Mouse (Mus musculus) forebrain, embryonic 11.5 days (tissue): ENCODE results near the gene Coro2a. TPM values are rescaled to one million over a fixed set of nuclear protein-coding genes. Genes with fewer than 3 reads are reported as not detected.

Source experiments
- ATAC-seq: fragments of 200-750 bp; cut with Nextera tagmentation; replicated peaks from 2 replicates; pipeline ENCODE4 v1.8.0; 2017; ENCODE audit warnings: moderate TSS enrichment; ENCODE audit not compliant: low FRiP score
- DNase-seq: peaks from one replicate; pipeline ENCODE4 v3.0.0-alpha.2; 2017; ENCODE audit warnings: low spot score
- H3K27ac ChIP-seq: fragments of 300-500 bp; sonication (generic); 2 replicates; pipeline ENCODE4 v1.5.1; 2014; ENCODE audit warnings: low read depth, low read length
- H3K27me3 ChIP-seq: fragments of 300-500 bp; sonication (generic); 2 replicates; pipeline ENCODE4 v1.6.1; 2014; ENCODE audit warnings: mild to moderate bottlenecking, low read length, mixed read lengths; ENCODE audit not compliant: control insufficient read depth, insufficient read depth
- H3K36me3 ChIP-seq: fragments of 300-500 bp; sonication (generic); 2 replicates; pipeline ENCODE4 v1.6.1; 2014; ENCODE audit warnings: mild to moderate bottlenecking, low read length, moderate library complexity, mixed read lengths; ENCODE audit not compliant: control insufficient read depth, insufficient read depth
- H3K4me1 ChIP-seq: fragments of 300-500 bp; sonication (generic); replicated peaks from 2 replicates; pipeline ENCODE4 v1.6.1; 2014; ENCODE audit warnings: low read length, mixed read lengths; ENCODE audit not compliant: control insufficient read depth, insufficient read depth
- H3K4me2 ChIP-seq: fragments of 300-500 bp; sonication (generic); 2 replicates; pipeline ENCODE4 v1.6.1; 2014; ENCODE audit warnings: low read depth, mild to moderate bottlenecking, low read length, moderate library complexity, mixed read lengths; ENCODE audit not compliant: severe bottlenecking
- H3K4me3 ChIP-seq: fragments of 300-500 bp; sonication (generic); 2 replicates; pipeline ENCODE4 v1.5.1; 2014; ENCODE audit warnings: low read depth, low read length
- H3K9ac ChIP-seq: fragments of 300-500 bp; sonication (generic); 2 replicates; pipeline ENCODE4 v1.6.1; 2014; ENCODE audit warnings: low read length
- H3K9me3 ChIP-seq: fragments of 300-500 bp; sonication (generic); 2 replicates; pipeline ENCODE4 v1.6.1; 2016; ENCODE audit warnings: low read length, mixed read lengths; ENCODE audit not compliant: control insufficient read depth
- WGBS: fragments of 180-500 bp; shearing (Covaris S2); extraction: QIAGEN DNeasy Blood & Tissue Kit; methylation state at CpG from one replicate; pipeline ENCODE4 v1.1.7; 2014; 5-methylcytosine and 5-hydroxymethylcytosine counted together
- polyA plus RNA-seq: library from polyadenylated mRNA; unstranded; fragments of >200 nt; fragmentation: Nextera tagmentation; extraction: Ambion mirVana; gene quantifications from 2 replicates; pipeline ENCODE4 v1.2.1, GENCODE M21; 2014

The Coro2a gene
- polyA plus RNA-seq, 1 experiment from 2014 or later = 2.8 TPM

DNA sequence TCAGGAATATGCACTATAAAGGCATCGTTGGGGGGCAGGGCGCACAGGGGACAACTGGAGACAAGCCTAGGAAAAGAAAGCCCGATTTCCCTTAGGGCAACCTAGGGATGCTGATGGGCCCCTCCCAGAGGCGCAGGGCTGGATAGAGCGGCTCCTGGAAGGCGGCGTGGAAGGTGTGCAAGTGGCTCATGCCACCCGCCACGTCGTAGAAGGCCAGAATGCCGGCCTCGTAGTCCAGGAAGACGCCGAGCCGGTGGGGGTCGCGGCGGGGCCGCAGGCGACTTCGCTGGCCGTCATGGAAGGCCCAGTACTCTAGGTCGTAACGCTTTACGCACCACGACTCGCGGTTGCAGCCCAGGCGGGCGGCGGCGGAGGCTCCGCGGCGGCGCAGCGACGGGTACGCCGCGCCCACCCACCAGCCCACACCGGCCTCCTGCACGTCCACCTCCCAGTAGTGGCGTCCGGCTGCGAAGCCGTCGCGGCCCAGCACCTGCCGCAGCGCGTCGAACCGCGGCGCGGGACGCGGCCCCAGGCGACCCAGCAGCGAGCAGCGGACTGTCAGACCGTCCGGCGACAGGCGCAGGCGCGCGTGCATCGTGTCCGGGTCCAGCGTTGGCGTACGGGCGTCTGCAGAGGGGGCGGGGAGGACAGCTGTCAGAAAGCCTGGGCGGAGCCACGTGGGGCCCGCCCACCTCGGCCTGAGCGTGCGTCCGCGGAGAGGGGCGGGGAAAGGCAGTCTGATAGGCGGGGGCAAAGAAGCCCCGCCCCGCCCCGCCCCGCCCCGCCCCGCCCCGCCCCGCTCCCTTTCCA is 95.0 kb downstream of the Coro2a start:
- H3K27me3 ChIP-seq = peaks cover 9% of the 10 kb centered on the region
- ATAC-seq (peak; percentile 96), DNase-seq (peak; percentile 98)
- under 1% methylated on average over 91 of the region's 94 CpGs for WGBS
- H3K27ac ChIP-seq = no peak overlapping the region
- H3K9me3 ChIP-seq = no peaks in the 10 kb centered on the region
- peak overlapping the region; percentile 83 for H3K4me2 ChIP-seq
- H3K9ac ChIP-seq = peak overlapping the region; percentile 55
- H3K4me1 ChIP-seq = peaks cover 6% of the 10 kb centered on the region
- H3K4me3 ChIP-seq = peak overlapping the region; percentile 53
- H3K36me3 ChIP-seq = no peaks in the 10 kb centered on the region; the same call in 1 of the 2 replicates

DNA sequence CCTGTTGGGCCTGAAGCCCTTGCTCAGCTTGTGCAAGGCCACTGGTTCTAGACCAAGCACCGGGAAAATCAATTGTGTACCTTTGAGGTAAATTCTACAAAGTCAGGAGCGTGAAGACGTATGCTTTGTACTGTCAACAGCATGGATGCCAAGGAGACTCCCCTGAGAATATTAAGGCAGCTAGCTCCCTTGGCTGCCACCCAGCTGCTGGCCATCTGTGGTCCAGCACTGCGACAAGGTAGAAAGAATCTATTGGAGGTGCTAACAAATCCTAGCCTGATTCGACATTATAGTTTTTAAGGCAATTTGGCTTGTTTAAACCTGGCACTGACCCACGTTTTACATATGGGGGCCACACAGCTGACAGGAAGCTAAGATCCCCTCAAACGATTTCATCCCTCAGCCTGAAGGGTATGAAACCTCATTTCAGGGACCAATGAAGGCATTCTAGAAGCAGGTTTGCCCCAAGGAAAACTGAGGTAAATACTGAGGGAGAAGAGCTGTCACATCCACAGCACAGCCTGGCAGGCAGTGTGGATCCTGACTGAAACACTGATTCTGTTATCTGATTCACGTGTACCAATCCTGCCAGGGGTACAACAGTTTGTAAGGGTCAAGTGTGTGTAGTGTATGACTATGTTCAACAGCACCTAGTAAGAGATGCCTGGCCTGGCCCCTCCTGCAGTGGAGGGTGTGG is 96.5 kb downstream of the Coro2a start:
- H3K27ac ChIP-seq = no peak overlapping the region
- H3K27me3 ChIP-seq = peaks cover 9% of the 10 kb centered on the region
- H3K9ac ChIP-seq = no peak overlapping the region
- WGBS = 84% methylated on average over 8 of the region's 8 CpGs
- no peak overlapping the region for H3K4me3 ChIP-seq
- no peaks in the 10 kb centered on the region; the same call in 1 of the 2 replicates for H3K36me3 ChIP-seq
- H3K4me2 ChIP-seq = no peak overlapping the region
- ATAC-seq (no peak), DNase-seq (no peak)
- no peaks in the 10 kb centered on the region for H3K9me3 ChIP-seq
- H3K4me1 ChIP-seq = peaks cover 6% of the 10 kb centered on the region

- no peak overlapping the region for H3K27ac ChIP-seq
- WGBS = 90% methylated on average over 3 of the region's 3 CpGs
- H3K4me3 ChIP-seq = no peak overlapping the region
- peaks cover 6% of the 10 kb centered on the region for H3K4me1 ChIP-seq
- no peaks in the 10 kb centered on the region for H3K9me3 ChIP-seq
- ATAC-seq = no peak
- DNase-seq = no peak
- peaks cover 9% of the 10 kb centered on the region for H3K27me3 ChIP-seq
- no peak overlapping the region for H3K4me2 ChIP-seq
- no peaks in the 10 kb centered on the region; the same call in 1 of the 2 replicates for H3K36me3 ChIP-seq
- no peak overlapping the region for H3K9ac ChIP-seq
These were observed 98.1 kb downstream of the Coro2a start for GRCm38 (mm10) chr4:46503881-46504280.

DNA sequence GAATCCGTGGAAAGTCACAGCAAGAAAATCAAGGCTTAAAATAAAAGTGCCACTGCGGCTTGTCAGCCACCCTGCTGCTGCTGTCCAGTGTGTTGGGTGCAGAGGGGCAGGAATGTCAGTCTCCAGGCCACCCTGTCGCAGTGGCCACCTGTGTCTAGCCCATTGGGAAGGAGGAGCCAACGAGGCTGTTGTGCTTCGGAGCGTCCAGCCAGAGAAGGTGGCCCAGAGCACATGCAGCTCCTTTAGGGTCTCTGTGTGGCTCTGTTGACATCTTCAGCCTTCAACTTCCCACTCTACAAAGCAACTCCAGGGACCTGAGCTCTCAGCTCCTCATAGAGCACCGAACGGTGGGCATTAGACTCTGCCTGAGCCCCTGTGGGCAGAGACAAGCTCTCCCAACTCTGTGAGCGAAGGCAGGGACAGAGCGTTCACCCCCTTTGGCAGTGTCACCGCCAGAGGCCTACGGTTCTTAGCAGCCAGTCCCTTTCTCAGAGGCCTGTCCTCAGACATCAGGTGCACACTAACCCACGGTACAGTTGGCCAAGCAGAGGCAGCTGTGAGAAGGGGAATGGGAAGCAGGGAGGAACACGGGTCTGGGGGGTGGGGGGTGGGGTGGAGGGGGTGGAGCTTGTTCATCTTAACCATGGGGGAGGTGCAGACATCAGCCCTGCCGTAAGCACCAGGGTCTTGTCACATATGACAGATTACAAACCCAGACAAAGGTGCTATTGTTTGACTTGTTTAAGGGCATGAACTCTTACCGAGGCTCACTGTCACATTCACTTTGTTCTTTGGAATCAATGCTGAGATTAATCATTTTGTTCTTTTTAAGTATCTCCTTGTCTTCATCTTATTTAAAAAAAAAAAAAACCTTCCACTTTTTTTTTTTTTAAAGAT is 99.1 kb downstream of the Coro2a start:
- Histone ChIP-seq H3K4me3 (no peak overlapping the region), H3K9me3 (no peaks in the 10 kb centered on the region), H3K9ac (no peak overlapping the region), H3K27me3 (peaks cover 9% of the 10 kb centered on the region), H3K27ac (no peak overlapping the region), H3K4me2 (no peak overlapping the region), H3K36me3 (no peaks in the 10 kb centered on the region; the same call in 1 of the 2 replicates), H3K4me1 (peaks cover 6% of the 10 kb centered on the region)
- no peak for DNase-seq
- ATAC-seq = no peak
- 73% methylated on average over 16 of the region's 16 CpGs for WGBS

DNA sequence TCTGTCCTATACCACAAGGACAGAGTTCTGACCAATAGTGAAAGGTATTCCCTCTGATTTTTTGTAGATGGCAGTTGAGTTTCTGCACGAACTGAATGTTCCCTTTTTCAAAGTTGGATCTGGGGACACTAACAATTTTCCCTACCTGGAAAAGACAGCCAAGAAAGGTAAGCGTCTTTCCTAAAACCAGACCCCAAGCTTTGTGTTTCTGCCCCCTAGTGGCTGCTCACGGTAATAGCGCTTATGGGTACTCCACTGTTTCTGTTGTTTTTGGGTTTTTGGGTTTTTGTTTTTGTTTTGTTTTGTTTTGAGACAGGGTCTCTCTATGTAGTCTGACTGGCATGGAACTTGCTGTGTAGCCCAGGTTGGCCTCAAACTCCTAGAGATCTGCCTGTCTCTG is 103.0 kb downstream of the Coro2a start:
- no peak for ATAC-seq
- no peaks in the 10 kb centered on the region for H3K27me3 ChIP-seq
- no peaks in the 10 kb centered on the region for H3K4me1 ChIP-seq
- H3K4me3 ChIP-seq = no peak overlapping the region
- no peak overlapping the region for H3K9ac ChIP-seq
- H3K27ac ChIP-seq = no peak overlapping the region
- H3K4me2 ChIP-seq = no peak overlapping the region; the same call in 1 of the 2 replicates
- no peaks in the 10 kb centered on the region; the same call in 1 of the 2 replicates for H3K36me3 ChIP-seq
- DNase-seq = no peak
- no peaks in the 10 kb centered on the region for H3K9me3 ChIP-seq
- 11% methylated on average over 4 of the region's 4 CpGs for WGBS

- H3K27ac ChIP-seq = no peak overlapping the region
These were observed 103.5 kb downstream of the Coro2a start for GRCm38 (mm10) chr4:46498511-46498910.

DNA sequence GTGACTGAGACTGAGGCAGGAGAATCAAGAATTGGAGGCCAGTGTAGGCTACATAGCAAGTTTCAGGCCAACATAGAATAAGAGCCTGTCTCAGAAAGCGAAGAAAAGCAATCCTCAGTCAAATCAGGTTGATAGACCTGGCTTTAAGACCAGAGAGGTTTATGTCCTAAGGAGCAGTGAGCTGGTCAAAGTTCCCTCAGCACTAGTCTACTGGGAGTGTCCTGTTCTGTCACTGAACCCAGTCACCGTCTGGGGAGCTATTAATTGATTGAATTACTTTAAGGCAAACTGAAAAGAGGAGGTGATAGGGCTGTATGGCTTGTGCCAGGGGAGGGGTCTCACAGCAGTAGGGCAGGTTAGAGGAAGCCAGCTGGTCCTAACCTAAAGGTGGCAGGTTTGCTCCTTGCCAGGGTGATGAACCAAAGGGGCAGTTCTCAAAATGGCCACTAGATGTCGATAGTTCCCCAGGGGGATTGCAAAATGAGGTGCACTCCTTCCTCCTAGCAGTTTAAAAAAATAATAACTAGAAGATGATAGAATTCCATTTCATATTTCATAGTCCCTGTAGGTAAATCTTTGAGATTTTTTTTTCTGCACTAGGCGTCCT is 104.6 kb downstream of the Coro2a start:
- no peaks in the 10 kb centered on the region for H3K27me3 ChIP-seq
- H3K4me3 ChIP-seq = no peak overlapping the region
- H3K27ac ChIP-seq = no peak overlapping the region
- no peak overlapping the region for H3K9ac ChIP-seq
- no peaks in the 10 kb centered on the region for H3K9me3 ChIP-seq
- WGBS = 45% methylated on average over 4 of the region's 4 CpGs
- DNase-seq (peak; percentile 76), ATAC-seq (no peak)
- no peaks in the 10 kb centered on the region; the same call in 1 of the 2 replicates for H3K36me3 ChIP-seq
- H3K4me2 ChIP-seq = no peak overlapping the region
- no peaks in the 10 kb centered on the region for H3K4me1 ChIP-seq

More at GRCm38 (mm10) chr4:46498511-46498910, 103.5 kb downstream of the Coro2a start:
- DNase-seq (no peak), ATAC-seq (no peak)
- Histone ChIP-seq H3K36me3 (no peaks in the 10 kb centered on the region; the same call in 1 of the 2 replicates), H3K4me1 (no peaks in the 10 kb centered on the region), H3K4me3 (no peak overlapping the region), H3K9me3 (no peaks in the 10 kb centered on the region), H3K4me2 (no peak overlapping the region; the same call in 1 of the 2 replicates), H3K27me3 (no peaks in the 10 kb centered on the region), H3K9ac (no peak overlapping the region)
- 70% methylated on average over 3 of the region's 3 CpGs for WGBS

DNA sequence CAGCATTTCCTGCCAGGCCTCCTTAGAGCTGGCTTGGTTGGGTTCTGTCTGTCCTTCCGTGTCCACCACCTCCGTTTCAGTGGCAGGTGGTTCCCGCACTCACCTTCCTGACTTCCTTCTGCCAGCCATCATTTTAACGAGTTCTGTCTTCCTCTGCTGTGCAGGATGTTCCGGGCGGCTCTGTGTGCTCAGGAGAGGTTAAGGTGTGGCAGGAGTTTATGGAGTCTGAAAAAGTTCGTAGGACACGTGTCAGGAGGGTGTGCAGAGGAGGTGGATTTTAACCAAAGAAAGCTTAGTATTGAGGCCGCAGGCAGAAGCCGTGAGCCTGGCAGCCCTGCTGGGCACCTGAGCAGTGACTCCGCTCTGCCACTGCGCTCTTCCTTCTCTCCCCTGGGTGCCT is 106.5 kb downstream of the Coro2a start:
- WGBS = 92% methylated on average over 12 of the region's 12 CpGs
- ATAC-seq (no peak), DNase-seq (no peak)
- Histone ChIP-seq H3K4me2 (no peak overlapping the region), H3K27ac (no peak overlapping the region), H3K4me3 (no peak overlapping the region), H3K9me3 (no peaks in the 10 kb centered on the region), H3K27me3 (no peaks in the 10 kb centered on the region), H3K36me3 (no peaks in the 10 kb centered on the region), H3K4me1 (no peaks in the 10 kb centered on the region), H3K9ac (no peak overlapping the region)
